In the genomic region with DNA sequence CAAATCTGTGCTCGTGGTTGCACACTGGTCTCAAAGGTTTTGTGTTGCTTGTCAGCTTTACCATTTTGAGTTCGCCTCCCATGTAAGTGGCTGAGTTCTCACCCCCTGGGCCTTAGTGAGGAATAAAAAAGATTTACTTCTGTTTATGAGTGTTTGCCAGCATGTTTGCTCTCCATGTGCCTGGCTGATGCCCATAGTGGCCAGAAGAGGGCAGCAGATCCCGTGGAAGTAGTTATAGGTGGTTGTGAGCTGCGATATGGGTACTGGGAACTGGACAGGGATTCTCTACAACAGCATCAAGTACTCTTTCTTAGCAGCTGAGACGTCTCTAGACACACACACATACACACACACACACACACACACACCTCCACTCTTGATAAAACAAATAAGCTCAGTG, we compare ENCODE assay signal across 12 mouse cellular contexts. TPM values are rescaled to one million over a fixed set of nuclear protein-coding genes. Genes with fewer than 3 reads are reported as not detected.
DNase-seq lines count a peak whose midpoint lies in the region; TF ChIP-seq lines count a peak whose summit lies in the region.
"Had no signal": no experiment of that assay in that cellular context is flagged by ENCODE, and none has a peak within 500 bp of the region (broad histone marks: within the 10 kb centered on the region; RNA-seq: fewer than 3 reads in every experiment).

No protein-coding gene starts in this region.

- no peak overlapping the region for H3K4me3 ChIP-seq in kidney, adult 2 months (ENCODE audit: insufficient read depth, low read depth, low read length)
- H3K4me3 ChIP-seq in thymus, adult 2 months (ENCODE audit: control insufficient read depth, insufficient read depth, low read length) = no peak overlapping the region
- H3K4me3 ChIP-seq: heart, embryonic 15.5 days; limb, embryonic 12.5 days; megakaryocyte, embryonic 14.5 days had no signal

- 77% methylated on average over 5 of the region's 5 CpGs for WGBS in kidney, adult 2 months
- 87% methylated on average over 5 of the region's 5 CpGs for WGBS in thymus, adult 2 months

- H3K36me3 ChIP-seq in kidney, adult 2 months (ENCODE audit: control insufficient read depth, insufficient read depth, low read length) = no peaks in the 10 kb centered on the region
- no peaks in the 10 kb centered on the region for H3K36me3 ChIP-seq in thymus, adult 2 months (ENCODE audit: control insufficient read depth, insufficient read depth, low read length)
- H3K36me3 ChIP-seq: heart, embryonic 15.5 days; limb, embryonic 12.5 days had no signal

- H3K4me1 ChIP-seq in kidney, adult 2 months (ENCODE audit: control insufficient read depth, insufficient read depth, low read length) = no peaks in the 10 kb centered on the region
- H3K4me1 ChIP-seq in thymus, adult 2 months (replicated peaks; ENCODE audit: control insufficient read depth, insufficient read depth, low read length) = no peaks in the 10 kb centered on the region
- H3K4me1 ChIP-seq: limb, embryonic 12.5 days; megakaryocyte, embryonic 14.5 days had no signal

- no peaks in the 10 kb centered on the region for H3K27me3 ChIP-seq in kidney, adult 2 months (replicated peaks; ENCODE audit: control insufficient read depth, insufficient read depth, low read length)
- H3K27me3 ChIP-seq in thymus, adult 2 months (ENCODE audit: control insufficient read depth, insufficient read depth, low read length) = no peaks in the 10 kb centered on the region
- H3K27me3 ChIP-seq: heart, embryonic 15.5 days; limb, embryonic 12.5 days; megakaryocyte, embryonic 14.5 days had no signal

- DNase-seq in kidney, adult 2 months = no peak
- no peak for DNase-seq in kidney, postnatal 4 days
- peak; percentile 22 for DNase-seq in thymus, adult 2 months
- no peak for DNase-seq in thymus, postnatal 14 days
- no peak for DNase-seq in brain, embryonic 14.5 days (ENCODE audit: low read depth)
- no peak for DNase-seq in right cerebral cortex, postnatal 10 days (ENCODE audit: low spot score in 2 of 2)
- no peak for DNase-seq in right cerebral cortex, postnatal 4 days
- DNase-seq in T-cell, adult 2 months (ENCODE audit: low spot score) = no peak
- DNase-seq: layer of hippocampus, adult 9-11 months had no signal

- peak; percentile 55 for TF ChIP-seq CTCF in kidney, adult 2 months (conservative IDR thresholded peaks at IDR 0.05; ENCODE audit: insufficient read depth, insufficient read length, low read depth, low read length)
- TF ChIP-seq CTCF in thymus, adult 2 months (IDR thresholded peaks at IDR 0.05; ENCODE audit: borderline replicate concordance, control insufficient read depth, extremely low read depth, insufficient read depth, low read length, poor library complexity) = no peak
- peak; percentile 35; the same call in 1 of the 2 replicates for TF ChIP-seq CTCF in brain, embryonic 14.5 days (IDR thresholded peaks at IDR 0.05; ENCODE audit: borderline replicate concordance, extremely low read depth, insufficient read depth, insufficient read length)

- no peak for TF ChIP-seq POLR2A in kidney, adult 2 months (IDR thresholded peaks at IDR 0.05; ENCODE audit: low read depth, low read length)
- no peak for TF ChIP-seq POLR2A in thymus, adult 2 months (IDR thresholded peaks at IDR 0.05; ENCODE audit: control insufficient read depth, extremely low read depth, insufficient read depth, low read length, poor library complexity)
- TF ChIP-seq POLR2A in brain, embryonic 14.5 days (IDR thresholded peaks at IDR 0.05; ENCODE audit: borderline replicate concordance, extremely low read depth, insufficient read depth, insufficient read length, poor library complexity, severe bottlenecking) = no peak

- no peak overlapping the region for H3K27ac ChIP-seq in kidney, adult 2 months (ENCODE audit: insufficient read depth, low read depth, low read length)
- no peak overlapping the region for H3K27ac ChIP-seq in thymus, adult 2 months (ENCODE audit: control insufficient read depth, insufficient read depth, low read length)
- H3K27ac ChIP-seq: heart, embryonic 15.5 days; limb, embryonic 12.5 days had no signal

RNA-seq across cellular contexts. Expression of gene Cap1, which starts 26.8 kb away (rescaled TPM):
- polyA plus RNA-seq in kidney, adult 2 months (2012; rRNA removed) = 89.3 and 101 TPM in 2 replicates
- 192 and 203 TPM in 2 replicates for polyA plus RNA-seq in thymus, adult 2 months (2012; rRNA removed)
- 62.8 and 106 TPM in 2 replicates for polyA plus RNA-seq in brain, embryonic 14.5 days (2012; rRNA removed)

RNA-seq across cellular contexts. Expression of gene Mfsd2a, which starts 48.4 kb away (rescaled TPM):
- polyA plus RNA-seq in kidney, adult 2 months (2012; rRNA removed) = 27.6 and 43.9 TPM in 2 replicates
- polyA plus RNA-seq in thymus, adult 2 months (2012; rRNA removed) = 3.2 and 3.5 TPM in 2 replicates
- 44.7 and 51.8 TPM in 2 replicates for polyA plus RNA-seq in brain, embryonic 14.5 days (2012; rRNA removed)
